Mouse (Mus musculus): ENCODE measurements at regions not wholly inside any gene's neighbourhood (a gene's known extent, or its start where the extent isn't known, plus 50 kb on each side); places are given as distances from the start of the nearest gene placed in this dataset.

DNA sequence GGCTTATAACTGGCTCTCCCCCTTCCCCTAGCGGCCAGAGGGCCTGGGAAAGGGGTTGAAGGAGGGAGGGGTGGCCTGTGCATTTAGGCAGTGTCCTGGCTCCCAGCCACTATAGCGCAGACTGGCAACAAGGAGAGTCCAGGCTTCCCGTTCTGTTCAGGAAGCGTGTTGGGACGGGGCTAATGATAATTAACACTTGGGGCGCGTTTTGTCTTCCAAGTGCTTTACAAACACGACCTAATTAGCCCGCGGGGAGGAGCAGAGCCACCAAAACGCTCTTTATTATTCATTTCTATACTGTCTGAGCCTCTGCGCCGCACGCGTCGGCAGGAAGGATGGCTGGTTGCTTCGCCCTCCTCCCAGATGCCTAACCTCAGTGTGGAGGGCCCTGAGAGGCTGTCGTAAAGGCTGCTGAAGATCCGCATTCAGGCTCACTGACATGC, 123.0 kb upstream of the 4931429L15Rik start:
- no peak for TF ChIP-seq CTCF (IDR thresholded peaks at IDR 0.05; ENCODE audit: control insufficient read depth, insufficient read depth, insufficient read length)
- no peak for TF ChIP-seq USF1 (IDR thresholded peaks at IDR 0.05; ENCODE audit: low read depth)
- no peak for TF ChIP-seq MAX (IDR thresholded peaks at IDR 0.05)
